Mouse (Mus musculus): ENCODE results near the gene 9530077C05Rik.
"Not testable (repeated sequence)": the region's sequence is repeated elsewhere in the genome, so short reads cannot be mapped to it uniquely, and the experiment has no call there.

Gene 9530077C05Rik

GRCm38 (mm10) chr9:22411002-22411857, at the start of gene 9530077C05Rik:
TSS of gene 9530077C05Rik (plus strand) at chr9:22411513.
- peak; percentile 95 for DNase-seq (ENCODE audit: low spot score)

GRCm38 (mm10) chr9:22366221-22366620, 45.1 kb upstream of the 9530077C05Rik start:
- no peak for DNase-seq (ENCODE audit: low spot score)

- no peak for DNase-seq (ENCODE audit: low spot score)
Observed at GRCm38 (mm10) chr9:22366621-22367020, 44.7 kb upstream of the 9530077C05Rik start.

GRCm38 (mm10) chr9:22368030-22368429, 43.3 kb upstream of the 9530077C05Rik start:
- no peak for DNase-seq (ENCODE audit: low spot score)

- DNase-seq (ENCODE audit: low spot score): no peak
Observed at GRCm38 (mm10) chr9:22372760-22373159, 38.6 kb upstream of the 9530077C05Rik start.

- DNase-seq (ENCODE audit: low spot score): peak; percentile 8
Observed at GRCm38 (mm10) chr9:22376086-22376485, 35.2 kb upstream of the 9530077C05Rik start.

GRCm38 (mm10) chr9:22385890-22386289, 25.4 kb upstream of the 9530077C05Rik start:
- no peak for DNase-seq (ENCODE audit: low spot score)

GRCm38 (mm10) chr9:22387901-22388300, 23.4 kb upstream of the 9530077C05Rik start:
- DNase-seq (ENCODE audit: low spot score): no peak

- DNase-seq (ENCODE audit: low spot score): peak; percentile 82
Observed at GRCm38 (mm10) chr9:22388401-22388980, 22.8 kb upstream of the 9530077C05Rik start.

- peak; percentile 96 for DNase-seq (ENCODE audit: low spot score)
Observed at GRCm38 (mm10) chr9:22389021-22389476, 22.3 kb upstream of the 9530077C05Rik start, which contains the start of gene Anln. TSS of gene Anln (minus strand) at chr9:22389188.

- DNase-seq (ENCODE audit: low spot score): no peak
Observed at GRCm38 (mm10) chr9:22389736-22390245, 21.5 kb upstream of the 9530077C05Rik start.

GRCm38 (mm10) chr9:22390390-22390789, 20.9 kb upstream of the 9530077C05Rik start:
- no peak for DNase-seq (ENCODE audit: low spot score)

GRCm38 (mm10) chr9:22394725-22395124, 16.6 kb upstream of the 9530077C05Rik start:
- no peak for DNase-seq (ENCODE audit: low spot score)

- no peak for DNase-seq (ENCODE audit: low spot score)
Observed at GRCm38 (mm10) chr9:22399021-22399420, 12.3 kb upstream of the 9530077C05Rik start.

- DNase-seq (ENCODE audit: low spot score): no peak
Observed at GRCm38 (mm10) chr9:22402001-22402400, 9.3 kb upstream of the 9530077C05Rik start.

- DNase-seq (ENCODE audit: low spot score): no peak
Observed at GRCm38 (mm10) chr9:22402976-22403375, 8.3 kb upstream of the 9530077C05Rik start.

- DNase-seq (ENCODE audit: low spot score): not testable (repeated sequence)
Observed at GRCm38 (mm10) chr9:22403501-22403900, 7.8 kb upstream of the 9530077C05Rik start.

GRCm38 (mm10) chr9:22405414-22405813, 5.9 kb upstream of the 9530077C05Rik start:
- DNase-seq (ENCODE audit: low spot score): no peak

- not testable (repeated sequence) for DNase-seq (ENCODE audit: low spot score)
Observed at GRCm38 (mm10) chr9:22407633-22408032, 3.7 kb upstream of the 9530077C05Rik start.

GRCm38 (mm10) chr9:22408344-22408743, 3.0 kb upstream of the 9530077C05Rik start:
- not testable (repeated sequence) for DNase-seq (ENCODE audit: low spot score)

GRCm38 (mm10) chr9:22409501-22409900, 1.8 kb upstream of the 9530077C05Rik start:
- no peak for DNase-seq (ENCODE audit: low spot score)

GRCm38 (mm10) chr9:22416187-22416586, 4.9 kb downstream of the 9530077C05Rik start:
- DNase-seq (ENCODE audit: low spot score): no peak

- DNase-seq (ENCODE audit: low spot score): peak; percentile 38
Observed at GRCm38 (mm10) chr9:22417547-22417946, 6.2 kb downstream of the 9530077C05Rik start.
